Mouse (Mus musculus) bone marrow, adult 2 months (tissue): Measurements from ENCODE around the gene Kalrn.

Source experiments
- CTCF ChIP-seq: fragments of 200-500 bp; IDR thresholded peaks from 2 replicates; pipeline ENCODE4 v1.5.1; 2011; ENCODE audit warnings: low read length, control low read depth; ENCODE audit not compliant: control insufficient read depth, insufficient read depth
- POLR2A ChIP-seq: fragments of 200-500 bp; IDR thresholded peaks from 2 replicates; pipeline ENCODE4 v1.6.1; 2011; ENCODE audit warnings: low read depth, mild to moderate bottlenecking, control low read depth, low read length, borderline replicate concordance; ENCODE audit not compliant: control insufficient read depth

GRCm38 (mm10) chr16:34414581-34414980 lies 158.8 kb downstream of the Kalrn start:
- TF ChIP-seq CTCF (no peak), POLR2A (no peak)
